Comparison of ENCODE assay signal across 8 mouse cellular contexts in genomic region chr6:71632829-71633662, GRCm38 (mm10). TPM values are rescaled to one million over a fixed set of nuclear protein-coding genes. Genes with fewer than 3 reads are reported as not detected.
DNase-seq lines count a peak whose midpoint lies in the region; ATAC-seq lines count a peak whose summit lies in the region.

Gene Kdm3a (minus strand): TSS chr6:71632990.

- peaks cover 4% of the 10 kb centered on the region; the same call in 1 of the 2 replicates for H3K4me1 ChIP-seq in hindbrain, embryonic 11.5 days (replicated peaks; ENCODE audit: control insufficient read depth, insufficient read depth, low read length)

- H3K4me2 ChIP-seq in hindbrain, embryonic 11.5 days (replicated peaks; ENCODE audit: low read depth, low read length), result peak within 1 kb of the TSS; percentile 51

- H3K27me3 ChIP-seq in hindbrain, embryonic 11.5 days (ENCODE audit: control insufficient read depth, insufficient read depth, low read length), result no peaks in the 10 kb centered on the region

- H3K9ac ChIP-seq in hindbrain, embryonic 11.5 days (ENCODE audit: low read depth, low read length), result peak within 1 kb of the TSS; percentile 86

- peak within 1 kb of the TSS; percentile 69 for H3K4me3 ChIP-seq in hindbrain, embryonic 11.5 days (ENCODE audit: low read depth, low read length)

- peak within 1 kb of the TSS; percentile 99 for H3K27ac ChIP-seq in hindbrain, embryonic 11.5 days (ENCODE audit: low read depth, low read length)

- WGBS in hindbrain, embryonic 11.5 days, result under 1% methylated on average over 62 of the region's 63 CpGs

- H3K36me3 ChIP-seq in hindbrain, embryonic 11.5 days (ENCODE audit: control insufficient read depth, insufficient read depth, low read length), result peaks cover 3% of the 10 kb centered on the region; the same call in 1 of the 2 replicates

- DNase-seq in Muller cell, postnatal 12 days (ENCODE audit: inconsistent ontology term), result peak; percentile 100
- peak; percentile 99 for DNase-seq in cerebellum, adult 9-11 months
- DNase-seq in frontal cortex, adult 2 months (ENCODE audit: extremely low spot score in 1 of 2, low spot score in 1 of 2), result peak; percentile 97 to 99
- peak; percentile 99 for DNase-seq in hindbrain, embryonic 11.5 days (ENCODE audit: low spot score)
- DNase-seq in layer of hippocampus, postnatal 10 days (ENCODE audit: low spot score in 2 of 2), result peak; percentile 98
- DNase-seq in lung, postnatal 10 days, result peak; percentile 100
- DNase-seq in ovary, postnatal 36 days (ENCODE audit: low spot score), result peak; percentile 98
- peak; percentile 99 for DNase-seq in thymus, postnatal 25 days

- H3K9me3 ChIP-seq in hindbrain, embryonic 11.5 days (ENCODE audit: control insufficient read depth, low read length), result no peaks in the 10 kb centered on the region

- peak; percentile 97 for ATAC-seq in hindbrain, embryonic 11.5 days (ENCODE audit: low FRiP score)

RNA-seq across cellular contexts. Expression of gene Kdm3a, which starts in this region (rescaled TPM):
- polyA plus RNA-seq in frontal cortex, adult 2 months (2012; rRNA removed), result 34.5 and 38.4 TPM in 2 replicates
- polyA plus RNA-seq in hindbrain, embryonic 11.5 days (2014; fragmentation: Nextera tagmentation; extraction: Ambion mirVana), result 69.5 and 69.8 TPM in 2 replicates
- total RNA-seq in layer of hippocampus, postnatal 10 days (2021), result 10 to 100 TPM; 34.6 to 38.9 TPM

Comparison
In these comparisons a context has a peak if more than half of its experiments do, and no peak if none do; other contexts are left out.
1. Peak in every context shown above with its lines: DNase-seq, ATAC-seq, H3K4me3 ChIP-seq and H3K27ac ChIP-seq.